Mouse (Mus musculus) macrophage (primary cell): ENCODE measurements at regions not wholly inside any gene's neighbourhood (a gene's known extent, or its start where the extent isn't known, plus 50 kb on each side); places are given as distances from the start of the nearest gene placed in this dataset.

Experiments
- H3K27ac ChIP-seq: fragments of 350-480 bp; formaldehyde crosslinking; 2 replicates; pipeline ENCODE4 v1.9.0; 2021
- H3K36me3 ChIP-seq: fragments of 350-480 bp; formaldehyde crosslinking; 2 replicates; pipeline ENCODE4 v1.9.0; 2021; ENCODE audit errors: inconsistent target
- H3K4me3 ChIP-seq: fragments of 350-480 bp; formaldehyde crosslinking; 2 replicates; pipeline ENCODE4 v1.9.0; 2021; ENCODE audit errors: inconsistent target
- H3K79me2 ChIP-seq: fragments of 350-480 bp; formaldehyde crosslinking; 2 replicates; pipeline ENCODE4 v1.9.0; 2021; ENCODE audit errors: inconsistent target
- WGBS: methylation state at CpG from one replicate; pipeline ENCODE4 v1.1.7; 2026; ENCODE audit warnings: inconsistent platforms; ENCODE audit not compliant: missing documents; 5-methylcytosine and 5-hydroxymethylcytosine counted together

GRCm38 (mm10) chr9:120628794-120629560 is 57.7 kb downstream of the Rpl14 start:
- Histone ChIP-seq H3K4me3 (no peak overlapping the region), H3K36me3 (no peaks in the 10 kb centered on the region), H3K27ac (no peak overlapping the region), H3K79me2 (no peaks in the 10 kb centered on the region)
- 81% methylated on average over 11 of the region's 12 CpGs for WGBS

GRCm38 (mm10) chr9:120629609-120630008 is 58.4 kb downstream of the Rpl14 start:
- WGBS = 84% methylated on average over 11 of the region's 11 CpGs

GRCm38 (mm10) chr9:120632821-120633220 is 61.6 kb downstream of the Rpl14 start:
- H3K27ac ChIP-seq = no peak overlapping the region
- H3K79me2 ChIP-seq = no peaks in the 10 kb centered on the region
- WGBS = 97% methylated on average over 10 of the region's 10 CpGs
- H3K4me3 ChIP-seq = no peak overlapping the region
- H3K36me3 ChIP-seq = no peaks in the 10 kb centered on the region

More at GRCm38 (mm10) chr9:120629609-120630008, 58.4 kb downstream of the Rpl14 start:
- Histone ChIP-seq H3K79me2 (no peaks in the 10 kb centered on the region), H3K4me3 (no peak overlapping the region), H3K27ac (no peak overlapping the region), H3K36me3 (no peaks in the 10 kb centered on the region)

GRCm38 (mm10) chr9:120642656-120643055 is 71.4 kb downstream of the Rpl14 start:
- H3K36me3 ChIP-seq = no peaks in the 10 kb centered on the region
- 85% methylated on average over 4 of the region's 4 CpGs for WGBS
- no peak overlapping the region for H3K27ac ChIP-seq
- H3K4me3 ChIP-seq = no peak overlapping the region
- no peaks in the 10 kb centered on the region for H3K79me2 ChIP-seq

GRCm38 (mm10) chr9:120643371-120643770 is 72.1 kb downstream of the Rpl14 start:
- 86% methylated on average over 3 of the region's 3 CpGs for WGBS
- H3K36me3 ChIP-seq = no peaks in the 10 kb centered on the region
- no peak overlapping the region for H3K4me3 ChIP-seq
- H3K79me2 ChIP-seq = no peaks in the 10 kb centered on the region
- no peak overlapping the region for H3K27ac ChIP-seq

GRCm38 (mm10) chr9:120645776-120646175 is 74.5 kb downstream of the Rpl14 start:
- no peaks in the 10 kb centered on the region for H3K79me2 ChIP-seq
- 100% methylated on average over 10 of the region's 10 CpGs for WGBS
- no peaks in the 10 kb centered on the region for H3K36me3 ChIP-seq
- H3K4me3 ChIP-seq = no peak overlapping the region
- H3K27ac ChIP-seq = no peak overlapping the region

- Histone ChIP-seq H3K79me2 (no peaks in the 10 kb centered on the region), H3K4me3 (no peak overlapping the region), H3K36me3 (no peaks in the 10 kb centered on the region), H3K27ac (no peak overlapping the region)
- 94% methylated on average over 10 of the region's 10 CpGs for WGBS
Measured at GRCm38 (mm10) chr9:120646806-120647667, 75.8 kb downstream of the Rpl14 start.

- Histone ChIP-seq H3K36me3 (no peaks in the 10 kb centered on the region), H3K4me3 (no peak overlapping the region), H3K27ac (no peak overlapping the region), H3K79me2 (no peaks in the 10 kb centered on the region)
- 88% methylated on average over 7 of the region's 7 CpGs for WGBS
Measured at GRCm38 (mm10) chr9:120647668-120647955, 76.4 kb downstream of the Rpl14 start.

- Histone ChIP-seq H3K79me2 (no peaks in the 10 kb centered on the region), H3K36me3 (no peaks in the 10 kb centered on the region), H3K27ac (no peak overlapping the region), H3K4me3 (no peak overlapping the region)
- 93% methylated on average over 14 of the region's 14 CpGs for WGBS
Measured at GRCm38 (mm10) chr9:120652733-120653132, 81.5 kb downstream of the Rpl14 start.

- 90% methylated on average over 5 of the region's 5 CpGs for WGBS
- Histone ChIP-seq H3K27ac (no peak overlapping the region), H3K4me3 (no peak overlapping the region), H3K79me2 (no peaks in the 10 kb centered on the region), H3K36me3 (no peaks in the 10 kb centered on the region)
Measured at GRCm38 (mm10) chr9:120653170-120653569, 81.9 kb downstream of the Rpl14 start.

GRCm38 (mm10) chr9:120654736-120655135 is 83.5 kb downstream of the Rpl14 start:
- 78% methylated on average over 1 of the region's 1 CpGs for WGBS
- no peak overlapping the region for H3K4me3 ChIP-seq
- no peak overlapping the region for H3K27ac ChIP-seq
- no peaks in the 10 kb centered on the region for H3K36me3 ChIP-seq
- no peaks in the 10 kb centered on the region for H3K79me2 ChIP-seq

- WGBS = 17% methylated on average over 6 of the region's 6 CpGs
- Histone ChIP-seq H3K79me2 (no peaks in the 10 kb centered on the region), H3K36me3 (no peaks in the 10 kb centered on the region), H3K4me3 (no peak overlapping the region), H3K27ac (no peak overlapping the region)
Measured at GRCm38 (mm10) chr9:120656976-120657375, 85.7 kb downstream of the Rpl14 start.

- no peak overlapping the region for H3K27ac ChIP-seq
- no peaks in the 10 kb centered on the region for H3K36me3 ChIP-seq
- no peak overlapping the region for H3K4me3 ChIP-seq
- H3K79me2 ChIP-seq = no peaks in the 10 kb centered on the region
Measured at GRCm38 (mm10) chr9:120657786-120658185, 86.5 kb downstream of the Rpl14 start.

GRCm38 (mm10) chr9:120658576-120658975 is 87.3 kb downstream of the Rpl14 start:
- Histone ChIP-seq H3K36me3 (no peaks in the 10 kb centered on the region), H3K4me3 (no peak overlapping the region), H3K79me2 (no peaks in the 10 kb centered on the region), H3K27ac (no peak overlapping the region)
- 86% methylated on average over 2 of the region's 2 CpGs for WGBS

- no peaks in the 10 kb centered on the region for H3K79me2 ChIP-seq
- 82% methylated on average over 5 of the region's 5 CpGs for WGBS
- no peak overlapping the region for H3K27ac ChIP-seq
- no peaks in the 10 kb centered on the region for H3K36me3 ChIP-seq
- H3K4me3 ChIP-seq = no peak overlapping the region
Measured at GRCm38 (mm10) chr9:120661226-120661625, 90.0 kb downstream of the Rpl14 start.
